In genomic region chr5:149245391-149245964, GRCm38 (mm10) we compare ENCODE assay signal across 8 mouse cellular contexts. TPM values are rescaled to one million over a fixed set of nuclear protein-coding genes. Genes with fewer than 3 reads are reported as not detected.
DNase-seq lines count a peak whose midpoint lies in the region; ATAC-seq lines count a peak whose summit lies in the region.

No protein-coding gene starts in this region.

- peak overlapping the region; percentile 40 to 44 for H3K4me3 ChIP-seq in heart, embryonic 14.5 days (ENCODE audit: control insufficient read depth in 1 of 2, insufficient read depth in 1 of 2, low read depth in 1 of 2, low read length in 2 of 2)
- H3K4me3 ChIP-seq in hindbrain, embryonic 14.5 days (replicated peaks; ENCODE audit: low read length), result no peak overlapping the region
- no peak overlapping the region for H3K4me3 ChIP-seq in midbrain, embryonic 11.5 days (ENCODE audit: low read depth, low read length)

- peak overlapping the region; percentile 21 to 42; a peak in 3 of 4 replicates for H3K27ac ChIP-seq in heart, embryonic 14.5 days (replicated peaks in 1 of 2; ENCODE audit: control insufficient read depth in 1 of 2, insufficient read depth in 1 of 2, low read depth in 2 of 2, low read length in 2 of 2)
- no peak overlapping the region for H3K27ac ChIP-seq in hindbrain, embryonic 14.5 days
- no peak overlapping the region for H3K27ac ChIP-seq in midbrain, embryonic 11.5 days (ENCODE audit: low read depth, low read length)

- peak overlapping the region; percentile 80 for H3K4me2 ChIP-seq in heart, embryonic 14.5 days (ENCODE audit: low read length)
- peak overlapping the region; percentile 35 for H3K4me2 ChIP-seq in hindbrain, embryonic 14.5 days (replicated peaks)
- H3K4me2 ChIP-seq in midbrain, embryonic 11.5 days, result peak overlapping the region; percentile 34

- intact Hi-C loops in heart, postnatal 10 days (cut with DNase I), result no loop called here

- 20% methylated on average over 9 of the region's 9 CpGs for WGBS in heart, embryonic 14.5 days
- 56% methylated on average over 9 of the region's 9 CpGs for WGBS in hindbrain, embryonic 14.5 days
- WGBS in midbrain, embryonic 11.5 days, result 60% methylated on average over 9 of the region's 9 CpGs

- H3K27me3 ChIP-seq in heart, embryonic 14.5 days (ENCODE audit: control insufficient read depth, insufficient read depth, low read length), result no peaks in the 10 kb centered on the region
- no peaks in the 10 kb centered on the region for H3K27me3 ChIP-seq in hindbrain, embryonic 14.5 days (ENCODE audit: control insufficient read depth, insufficient read depth, low read length)
- no peaks in the 10 kb centered on the region for H3K27me3 ChIP-seq in midbrain, embryonic 11.5 days (ENCODE audit: control insufficient read depth, insufficient read depth, low read length)

- DNase-seq in heart, postnatal 10 days, result no peak
- DNase-seq in MN1 (ENCODE audit: low spot score), result peak; percentile 75
- DNase-seq in hindbrain, embryonic 14.5 days (ENCODE audit: low spot score), result no peak
- DNase-seq in midbrain, embryonic 11.5 days (ENCODE audit: low spot score, missing footprints), result peak; percentile 71
- DNase-seq in embryo, embryonic 9.5 days (ENCODE audit: extremely low spot score), result no peak
- DNase-seq in cerebellum, postnatal 10 days, result no peak

- no peaks in the 10 kb centered on the region for H3K9me3 ChIP-seq in heart, embryonic 14.5 days (ENCODE audit: control insufficient read depth, low read length)
- H3K9me3 ChIP-seq in hindbrain, embryonic 14.5 days (ENCODE audit: control insufficient read depth, low read length), result no peaks in the 10 kb centered on the region; the same call in 1 of the 2 replicates
- no peaks in the 10 kb centered on the region for H3K9me3 ChIP-seq in midbrain, embryonic 11.5 days (ENCODE audit: control insufficient read depth, low read length)

- H3K36me3 ChIP-seq in heart, embryonic 14.5 days (ENCODE audit: control insufficient read depth, insufficient read depth, low read length), result no peaks in the 10 kb centered on the region
- no peaks in the 10 kb centered on the region for H3K36me3 ChIP-seq in hindbrain, embryonic 14.5 days (replicated peaks; ENCODE audit: control insufficient read depth, insufficient read depth)
- H3K36me3 ChIP-seq in midbrain, embryonic 11.5 days (ENCODE audit: control insufficient read depth, insufficient read depth, low read length), result no peaks in the 10 kb centered on the region

- H3K4me1 ChIP-seq in heart, embryonic 14.5 days (ENCODE audit: control insufficient read depth in 2 of 2, insufficient read depth in 2 of 2, low read length in 2 of 2), result peaks cover 9 to 22% of the 10 kb centered on the region in 2 experiments
- H3K4me1 ChIP-seq in hindbrain, embryonic 14.5 days (replicated peaks; ENCODE audit: control insufficient read depth, insufficient read depth, low read length), result no peaks in the 10 kb centered on the region
- 0 out of 2 replicates have a peak, but pooled peaks cover 4% of the 10 kb centered on the region for H3K4me1 ChIP-seq in midbrain, embryonic 11.5 days (ENCODE audit: control insufficient read depth, insufficient read depth, low read length)

- peak overlapping the region; percentile 72 for H3K9ac ChIP-seq in heart, embryonic 14.5 days (ENCODE audit: low read length)
- H3K9ac ChIP-seq in hindbrain, embryonic 14.5 days, result no peak overlapping the region
- H3K9ac ChIP-seq in midbrain, embryonic 11.5 days (ENCODE audit: low read length), result no peak overlapping the region

- ATAC-seq in heart, embryonic 14.5 days (ENCODE audit: insufficient number of reproducible peaks, insufficient read depth, low FRiP score, low read depth), result no peak
- ATAC-seq in hindbrain, embryonic 14.5 days (ENCODE audit: low FRiP score), result no peak
- no peak; the same call in 1 of the 2 replicates for ATAC-seq in midbrain, embryonic 11.5 days (ENCODE audit: low FRiP score)
- ATAC-seq in erythroid progenitor cell, adult 5-6 weeks (replicated peaks; ENCODE audit: low FRiP score, poor library complexity, severe bottlenecking), result no peak

RNA-seq across cellular contexts. Expression of gene Alox5ap, which starts 19.1 kb away (rescaled TPM):
- 7.2 and 9.2 TPM in 2 replicates for polyA plus RNA-seq in heart, embryonic 14.5 days (2014; fragmentation: Nextera tagmentation; extraction: Ambion mirVana)
- 10 to 100 TPM; 10.1 to 12.0 TPM for total RNA-seq in heart, postnatal 10 days (2021)
- polyA plus RNA-seq in hindbrain, embryonic 14.5 days (2014; fragmentation: Nextera tagmentation; extraction: Ambion mirVana), result 9.5 and 14.8 TPM in 2 replicates
- 6.3 and 9.3 TPM in 2 replicates for polyA plus RNA-seq in midbrain, embryonic 11.5 days (2014; fragmentation: Nextera tagmentation; extraction: Ambion mirVana)
- 132 and 171 TPM in 2 replicates for total RNA-seq in erythroid progenitor cell, adult 5-6 weeks (2015; ENCODE audit: low replicate concordance)
- 55.7 and 78.7 TPM in 2 replicates for total RNA-seq in erythroid progenitor cell, adult 5-6 weeks (2017; ENCODE audit: low replicate concordance)

Comparison
In these comparisons a context has a peak if more than half of its experiments do, and no peak if none do; other contexts are left out.
1. H3K27ac ChIP-seq: peak in heart, embryonic 14.5 days (2 of 2); none in hindbrain, embryonic 14.5 days (single experiment) and midbrain, embryonic 11.5 days (single experiment).
2. H3K4me3 ChIP-seq: peak in heart, embryonic 14.5 days (2 of 2); none in hindbrain, embryonic 14.5 days (single experiment) and midbrain, embryonic 11.5 days (single experiment).
3. DNase-seq: peak in MN1 (single experiment) and midbrain, embryonic 11.5 days (single experiment); none in heart, postnatal 10 days (0 of 2), hindbrain, embryonic 14.5 days (single experiment), embryo, embryonic 9.5 days (single experiment) and cerebellum, postnatal 10 days (0 of 2).
4. Peak in every context shown above with its lines, with median percentiles within 50 percentile points of each other: H3K4me2 ChIP-seq.